Mouse (Mus musculus) yolk sac, embryonic 10.5 days (tissue): ENCODE measurements around the gene Tcaim.
"Not testable (repeated sequence)": the region's sequence is repeated elsewhere in the genome, so short reads cannot be mapped to it uniquely, and the experiment has no call there.

Source experiments
- DNase-seq: peaks from one replicate; pipeline ENCODE4 v3.0.0-alpha.2; 2017; ENCODE audit warnings: low spot score

The Tcaim gene

GRCm38 (mm10) chr9:122854526-122854925 is 49.2 kb downstream of the Tcaim start:
- DNase-seq: no peak

GRCm38 (mm10) chr9:122855141-122855540 is 49.8 kb downstream of the Tcaim start:
- not testable (repeated sequence) for DNase-seq

GRCm38 (mm10) chr9:122855617-122856016 is 50.3 kb downstream of the Tcaim start:
- DNase-seq: no peak

- DNase-seq: no peak
These were observed 51.4 kb downstream of the Tcaim start for GRCm38 (mm10) chr9:122856716-122857115.

- DNase-seq: no peak
These were observed 55.4 kb downstream of the Tcaim start for GRCm38 (mm10) chr9:122860752-122861151.

- DNase-seq: no peak
These were observed 58.4 kb downstream of the Tcaim start for GRCm38 (mm10) chr9:122863731-122864130.

GRCm38 (mm10) chr9:122864848-122865247 is 59.5 kb downstream of the Tcaim start:
- no peak for DNase-seq

- DNase-seq: peak; percentile 89
These were observed 60.4 kb downstream of the Tcaim start, which contains the start of gene Zfp445 for GRCm38 (mm10) chr9:122865697-122866166. Gene Zfp445 (minus strand): TSS chr9:122866006.

- DNase-seq: no peak
These were observed 60.9 kb downstream of the Tcaim start for GRCm38 (mm10) chr9:122866192-122866591.

- no peak for DNase-seq
These were observed 67.3 kb downstream of the Tcaim start for GRCm38 (mm10) chr9:122872595-122872994.

GRCm38 (mm10) chr9:122874653-122875052 is 69.3 kb downstream of the Tcaim start:
- no peak for DNase-seq

GRCm38 (mm10) chr9:122875145-122875544 is 69.8 kb downstream of the Tcaim start:
- DNase-seq: no peak

- DNase-seq: no peak
These were observed 80.0 kb downstream of the Tcaim start, which contains the start of gene Zkscan7 for GRCm38 (mm10) chr9:122885385-122885784. Gene Zkscan7 (plus strand): TSS chr9:122885685.
